Mouse (Mus musculus): ENCODE measurements around the gene Pcyox1. TPM values are rescaled to one million over a fixed set of nuclear protein-coding genes. Genes with fewer than 3 reads are reported as not detected.
A peak's percentile ranks its signal among the peaks of the same experiment; 100 is the strongest.

The Pcyox1 gene
- total and polyA plus RNA-seq, 2 experiments from 2014 or later = 44.5 to 44.7 TPM

DNA sequence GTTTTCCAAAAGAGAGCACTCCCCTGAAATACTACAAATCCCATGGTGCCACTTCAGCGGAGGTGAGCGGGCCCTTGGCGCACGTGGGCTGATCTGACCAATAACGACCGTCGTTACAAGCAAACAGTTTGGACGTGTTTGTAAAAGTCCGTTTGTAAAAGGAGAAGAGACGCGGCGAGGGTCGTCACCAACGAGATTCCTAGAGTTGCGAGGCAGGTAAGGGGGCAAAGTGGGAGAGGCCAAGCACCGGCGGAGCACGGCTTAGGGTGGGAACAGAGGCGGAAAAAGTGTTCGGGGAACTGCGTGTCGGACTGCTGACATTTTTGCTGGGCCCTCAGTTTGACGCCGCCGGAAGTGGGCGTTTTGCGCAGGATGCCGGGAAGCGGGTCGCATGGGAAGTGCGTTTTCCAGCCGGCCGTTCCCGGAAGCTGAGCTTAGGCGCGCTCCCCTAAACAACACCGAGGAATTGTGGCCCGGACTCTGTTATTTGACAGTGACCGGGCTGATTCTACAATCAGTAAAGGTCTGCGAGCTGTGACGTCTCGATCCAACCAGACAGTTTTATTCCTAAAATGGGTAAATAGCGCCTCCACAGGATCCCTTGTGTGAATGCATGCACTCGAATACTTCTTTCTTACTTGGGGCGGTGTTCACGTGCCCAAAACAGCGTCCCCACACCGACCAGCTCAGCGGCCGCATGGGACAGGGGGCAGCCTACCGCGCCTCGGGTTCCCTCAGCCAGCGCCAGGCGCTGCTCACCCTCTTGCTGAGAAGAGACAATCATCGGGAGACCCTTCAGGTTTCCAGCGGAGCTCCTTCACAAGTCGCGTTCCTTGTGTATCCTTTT lies 41.5 kb upstream of the Pcyox1 start, which contains the start of gene C87436:
TSS of gene C87436 (plus strand) at position 103 of the 847 bp plus-strand sequence.
- Histone ChIP-seq H3K4me1 (ENCODE audit: control insufficient read depth, insufficient read depth) (peaks cover 2% of the 10 kb centered on the region; the same call in 1 of the 2 replicates), H3K4me3 (ENCODE audit: low read depth, low read length) (peak within 1 kb of the TSS; percentile 74), H3K4me2 (ENCODE audit: low read depth, low read length) (peak within 1 kb of the TSS; percentile 93), H3K27me3 (ENCODE audit: control insufficient read depth, insufficient read depth, low read length) (no peaks in the 10 kb centered on the region), H3K27ac (ENCODE audit: low read depth) (peak within 1 kb of the TSS; percentile 95), H3K36me3 (replicated peaks; ENCODE audit: control insufficient read depth, insufficient read depth, low read length) (peaks cover 27% of the 10 kb centered on the region), H3K9ac (replicated peaks; ENCODE audit: low read depth, low read length) (peak within 1 kb of the TSS; percentile 75), H3K9me3 (replicated peaks; ENCODE audit: control insufficient read depth, low read length) (no peaks in the 10 kb centered on the region)
- TF ChIP-seq CTCF (IDR thresholded peaks at IDR 0.05; ENCODE audit: low read depth) (peak; percentile 34), EP300 (IDR thresholded peaks at IDR 0.05; ENCODE audit: low read depth) (peak; percentile 81; the same call in 1 of the 2 replicates)
- WGBS = under 1% methylated on average over 59 of the region's 59 CpGs
- DNase-seq (ENCODE audit: low spot score) = peak; percentile 96
- ATAC-seq (ENCODE audit: insufficient read depth, low read depth) = peak; percentile 95

- Histone ChIP-seq H3K4me3 (ENCODE audit: low read depth, low read length) (peak overlapping the region; percentile 74), H3K4me1 (ENCODE audit: control insufficient read depth, insufficient read depth) (peaks cover 2% of the 10 kb centered on the region; the same call in 1 of the 2 replicates), H3K4me2 (ENCODE audit: low read depth, low read length) (peak overlapping the region; percentile 93), H3K27me3 (ENCODE audit: control insufficient read depth, insufficient read depth, low read length) (no peaks in the 10 kb centered on the region), H3K9me3 (replicated peaks; ENCODE audit: control insufficient read depth, low read length) (no peaks in the 10 kb centered on the region), H3K27ac (ENCODE audit: low read depth) (peak overlapping the region; percentile 95), H3K36me3 (replicated peaks; ENCODE audit: control insufficient read depth, insufficient read depth, low read length) (peaks cover 33% of the 10 kb centered on the region), H3K9ac (replicated peaks; ENCODE audit: low read depth, low read length) (peak overlapping the region; percentile 75)
- ATAC-seq (ENCODE audit: insufficient read depth, low read depth) = peak; percentile 68
- TF ChIP-seq EP300 (IDR thresholded peaks at IDR 0.05; ENCODE audit: low read depth) = no peak
- peak; percentile 60 for TF ChIP-seq CTCF (IDR thresholded peaks at IDR 0.05; ENCODE audit: low read depth)
- DNase-seq (ENCODE audit: low spot score) = peak; percentile 77
- WGBS = 3% methylated on average over 14 of the region's 14 CpGs
Measured at GRCm38 (mm10) chr6:86437711-86438110, 40.8 kb upstream of the Pcyox1 start.

DNA sequence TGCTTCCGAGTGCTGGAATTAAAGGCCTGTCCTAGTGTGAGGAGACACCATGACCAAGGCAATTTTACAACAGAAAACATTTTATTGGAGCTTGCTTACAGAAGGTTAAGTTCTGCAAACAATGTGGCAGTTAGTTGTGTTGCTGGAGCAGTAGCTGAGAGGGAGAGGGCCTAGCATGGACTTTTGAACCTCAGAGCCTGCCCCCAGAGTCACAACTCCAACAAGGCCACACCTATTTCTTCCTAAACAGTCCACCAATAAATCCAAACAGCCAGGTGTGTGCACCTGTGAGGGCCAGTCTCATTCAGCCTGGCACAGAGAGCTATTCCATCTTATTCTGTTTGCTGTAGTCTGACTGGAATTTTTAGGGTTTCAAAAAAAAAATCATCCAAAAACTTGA lies 36.7 kb upstream of the Pcyox1 start:
- Histone ChIP-seq H3K9me3 (replicated peaks; ENCODE audit: control insufficient read depth, low read length) (no peaks in the 10 kb centered on the region), H3K27me3 (ENCODE audit: control insufficient read depth, insufficient read depth, low read length) (no peaks in the 10 kb centered on the region), H3K9ac (replicated peaks; ENCODE audit: low read depth, low read length) (no peak overlapping the region), H3K27ac (ENCODE audit: low read depth) (no peak overlapping the region), H3K4me2 (ENCODE audit: low read depth, low read length) (no peak overlapping the region), H3K4me3 (ENCODE audit: low read depth, low read length) (no peak overlapping the region), H3K4me1 (ENCODE audit: control insufficient read depth, insufficient read depth) (no peaks in the 10 kb centered on the region), H3K36me3 (replicated peaks; ENCODE audit: control insufficient read depth, insufficient read depth, low read length) (peaks cover 62% of the 10 kb centered on the region)
- TF ChIP-seq CTCF (IDR thresholded peaks at IDR 0.05; ENCODE audit: low read depth) (no peak), EP300 (IDR thresholded peaks at IDR 0.05; ENCODE audit: low read depth) (no peak)
- ATAC-seq (ENCODE audit: insufficient read depth, low read depth) (no peak), DNase-seq (ENCODE audit: low spot score) (no peak)
- 91% methylated on average over 1 of the region's 1 CpGs for WGBS

- TF ChIP-seq EP300 (IDR thresholded peaks at IDR 0.05; ENCODE audit: low read depth) = no peak
- no peak for TF ChIP-seq CTCF (IDR thresholded peaks at IDR 0.05; ENCODE audit: low read depth)
- Histone ChIP-seq H3K36me3 (replicated peaks; ENCODE audit: control insufficient read depth, insufficient read depth, low read length) (peaks cover 84% of the 10 kb centered on the region), H3K27ac (ENCODE audit: low read depth) (no peak overlapping the region), H3K27me3 (ENCODE audit: control insufficient read depth, insufficient read depth, low read length) (no peaks in the 10 kb centered on the region), H3K9me3 (replicated peaks; ENCODE audit: control insufficient read depth, low read length) (no peaks in the 10 kb centered on the region), H3K4me2 (ENCODE audit: low read depth, low read length) (no peak overlapping the region), H3K9ac (replicated peaks; ENCODE audit: low read depth, low read length) (no peak overlapping the region), H3K4me3 (ENCODE audit: low read depth, low read length) (no peak overlapping the region), H3K4me1 (ENCODE audit: control insufficient read depth, insufficient read depth) (no peaks in the 10 kb centered on the region)
- ATAC-seq (ENCODE audit: insufficient read depth, low read depth) (no peak), DNase-seq (ENCODE audit: low spot score) (no peak)
- WGBS = 97% methylated on average over 3 of the region's 3 CpGs
Measured at GRCm38 (mm10) chr6:86431531-86431930, 34.6 kb upstream of the Pcyox1 start.

DNA sequence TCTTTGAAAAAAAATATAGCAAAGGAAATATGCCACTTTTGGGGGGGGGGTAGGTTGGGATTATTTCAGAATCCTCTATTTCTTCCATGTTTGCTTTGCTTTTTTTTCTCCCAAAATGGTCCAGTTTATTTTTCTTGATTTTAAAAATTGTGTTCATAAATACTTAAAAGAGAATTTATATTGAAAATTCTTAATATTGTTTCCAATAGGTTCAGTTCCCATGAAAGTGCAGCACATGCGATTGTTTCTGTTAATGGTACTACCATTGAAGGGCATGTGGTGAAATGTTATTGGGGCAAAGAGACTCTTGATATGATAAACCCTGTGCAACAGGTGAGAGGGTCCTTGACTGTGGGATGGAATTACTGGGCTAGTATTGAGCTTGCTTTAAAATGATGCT lies 29.4 kb upstream of the Pcyox1 start, which contains the start of gene Gm44790:
TSS of gene Gm44790 (plus strand) at position 301 of the 400 bp plus-strand sequence.
- H3K4me3 ChIP-seq (ENCODE audit: low read depth, low read length) = no peak within 1 kb of the TSS
- no peak within 1 kb of the TSS for H3K27ac ChIP-seq (ENCODE audit: low read depth)
- no peak within 1 kb of the TSS for H3K9ac ChIP-seq (replicated peaks; ENCODE audit: low read depth, low read length)
- no peaks in the 10 kb centered on the region for H3K4me1 ChIP-seq (ENCODE audit: control insufficient read depth, insufficient read depth)
- no peak for DNase-seq (ENCODE audit: low spot score)
- no peaks in the 10 kb centered on the region for H3K9me3 ChIP-seq (replicated peaks; ENCODE audit: control insufficient read depth, low read length)
- no peaks in the 10 kb centered on the region for H3K27me3 ChIP-seq (ENCODE audit: control insufficient read depth, insufficient read depth, low read length)
- TF ChIP-seq EP300 (IDR thresholded peaks at IDR 0.05; ENCODE audit: low read depth) (no peak), CTCF (IDR thresholded peaks at IDR 0.05; ENCODE audit: low read depth) (no peak)
- no peak for ATAC-seq (ENCODE audit: insufficient read depth, low read depth)
- peaks cover 85% of the 10 kb centered on the region for H3K36me3 ChIP-seq (replicated peaks; ENCODE audit: control insufficient read depth, insufficient read depth, low read length)
- WGBS = 90% methylated on average over 1 of the region's 1 CpGs
- H3K4me2 ChIP-seq (ENCODE audit: low read depth, low read length) = no peak within 1 kb of the TSS
